Mouse (Mus musculus) embryo, embryonic 10 days (tissue): ENCODE data around the gene Trim46.

Experiments used
- DNase-seq: peaks from one replicate; pipeline ENCODE4 v3.0.0-alpha.2; 2015; ENCODE audit warnings: low spot score

Gene Trim46

GRCm38 (mm10) chr3:89209731-89210130, 36.4 kb downstream of the Trim46 start:
- no peak for DNase-seq

GRCm38 (mm10) chr3:89208736-89209135, 37.4 kb downstream of the Trim46 start:
- DNase-seq = no peak

GRCm38 (mm10) chr3:89208075-89208657, 37.9 kb downstream of the Trim46 start:
- no peak for DNase-seq

- no peak for DNase-seq
Measured at GRCm38 (mm10) chr3:89206695-89207094, 39.4 kb downstream of the Trim46 start.

GRCm38 (mm10) chr3:89206079-89206478, 40.0 kb downstream of the Trim46 start:
- DNase-seq = no peak

- DNase-seq = no peak
Measured at GRCm38 (mm10) chr3:89203142-89203514, 43.0 kb downstream of the Trim46 start.

- peak; percentile 98 for DNase-seq
Measured at GRCm38 (mm10) chr3:89202253-89203141, 43.6 kb downstream of the Trim46 start, which contains the start of gene Gba. Gene Gba (plus strand): TSS chr3:89202928.

GRCm38 (mm10) chr3:89199839-89200238, 46.3 kb downstream of the Trim46 start:
- no peak for DNase-seq

GRCm38 (mm10) chr3:89195979-89196877, 49.9 kb downstream of the Trim46 start:
- peak; percentile 96 for DNase-seq

- DNase-seq = no peak
Measured at GRCm38 (mm10) chr3:89193853-89194252, 52.3 kb downstream of the Trim46 start.

GRCm38 (mm10) chr3:89193351-89193750, 52.8 kb downstream of the Trim46 start:
- DNase-seq = no peak

GRCm38 (mm10) chr3:89190436-89190835, 55.7 kb downstream of the Trim46 start:
- no peak for DNase-seq

GRCm38 (mm10) chr3:89188478-89188875, 57.6 kb downstream of the Trim46 start:
- DNase-seq = no peak

GRCm38 (mm10) chr3:89187690-89188477, 58.2 kb downstream of the Trim46 start:
- no peak for DNase-seq

- DNase-seq = no peak
Measured at GRCm38 (mm10) chr3:89187197-89187596, 58.9 kb downstream of the Trim46 start.
